Mouse (Mus musculus) forebrain, embryonic 13.5 days (tissue): ENCODE measurements at regions not wholly inside any gene's neighbourhood (a gene's known extent, or its start where the extent isn't known, plus 50 kb on each side); places are given as distances from the start of the nearest gene placed in this dataset.

Experiments used
- ATAC-seq: fragments of 200-750 bp; cut with Nextera tagmentation; 2 replicates; pipeline ENCODE4 v1.8.0; 2017
- H3K27ac ChIP-seq: fragments of 300-500 bp; sonication (generic); 2 replicates; pipeline ENCODE4 v1.5.1; 2015; ENCODE audit warnings: inconsistent platforms, mild to moderate bottlenecking, moderate library complexity
- H3K27me3 ChIP-seq: fragments of 300-500 bp; sonication (generic); 2 replicates; pipeline ENCODE4 v1.6.1; 2015; ENCODE audit warnings: mild to moderate bottlenecking, inconsistent platforms
- H3K36me3 ChIP-seq: fragments of 300-500 bp; sonication (generic); 2 replicates; pipeline ENCODE4 v1.6.1; 2015; ENCODE audit warnings: mild to moderate bottlenecking, inconsistent platforms; ENCODE audit not compliant: poor library complexity, severe bottlenecking
- H3K4me1 ChIP-seq: fragments of 300-500 bp; sonication (generic); 2 replicates; pipeline ENCODE4 v1.6.1; 2015; ENCODE audit warnings: inconsistent platforms
- H3K4me2 ChIP-seq: fragments of 300-500 bp; sonication (generic); 2 replicates; pipeline ENCODE4 v1.6.1; 2015; ENCODE audit warnings: inconsistent platforms, mild to moderate bottlenecking, moderate library complexity
- H3K4me3 ChIP-seq: fragments of 300-500 bp; sonication (generic); 2 replicates; pipeline ENCODE4 v1.5.1; 2015; ENCODE audit warnings: mild to moderate bottlenecking, inconsistent platforms
- H3K9ac ChIP-seq: fragments of 300-500 bp; sonication (generic); 2 replicates; pipeline ENCODE4 v1.6.1; 2015; ENCODE audit warnings: mild to moderate bottlenecking, inconsistent platforms
- H3K9me3 ChIP-seq: fragments of 300-500 bp; sonication (generic); replicated peaks from 2 replicates; pipeline ENCODE4 v1.6.1; 2016; ENCODE audit warnings: inconsistent platforms
- WGBS: fragments of 180-500 bp; shearing (Covaris S2); methylation state at CpG from one replicate; pipeline ENCODE4 v1.1.7; 2015; 5-methylcytosine and 5-hydroxymethylcytosine counted together

- 0 out of 2 replicates have a peak, but pooled peaks cover 4% of the 10 kb centered on the region for H3K9me3 ChIP-seq
- H3K36me3 ChIP-seq: no peaks in the 10 kb centered on the region
- H3K27me3 ChIP-seq: no peaks in the 10 kb centered on the region
- ATAC-seq: no peak
- H3K4me2 ChIP-seq: no peak overlapping the region
- H3K27ac ChIP-seq: no peak overlapping the region
- no peak overlapping the region for H3K9ac ChIP-seq
- peaks cover 13% of the 10 kb centered on the region for H3K4me1 ChIP-seq
- no peak overlapping the region for H3K4me3 ChIP-seq
- 47% methylated on average over 9 of the region's 9 CpGs for WGBS
These were observed 380.2 kb downstream of the Atp23 start for GRCm38 (mm10) chr10:126520973-126521372.

DNA sequence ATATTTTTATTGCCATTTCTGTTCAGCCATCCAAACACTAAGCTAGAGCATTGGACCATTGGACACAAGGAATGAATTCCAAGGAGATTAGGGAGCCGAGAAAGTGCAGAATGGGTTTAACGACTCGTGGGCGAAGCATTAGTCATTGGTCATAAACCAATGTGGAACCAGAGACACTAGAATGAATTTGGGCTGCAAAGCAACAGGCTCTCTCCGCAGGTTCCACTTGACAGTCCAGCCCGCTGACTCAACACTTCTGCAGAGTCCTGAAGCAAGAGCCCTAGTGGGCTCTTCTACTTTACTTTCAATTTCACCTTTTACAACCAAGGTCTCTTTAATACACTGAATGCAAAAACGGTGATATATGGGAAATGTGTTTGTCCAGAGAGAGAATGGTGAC is 388.0 kb downstream of the Atp23 start:
- H3K36me3 ChIP-seq: no peaks in the 10 kb centered on the region
- no peaks in the 10 kb centered on the region for H3K4me1 ChIP-seq
- H3K9me3 ChIP-seq: 0 out of 2 replicates have a peak, but pooled peaks cover 4% of the 10 kb centered on the region
- ATAC-seq: no peak
- H3K27ac ChIP-seq: no peak overlapping the region
- H3K4me3 ChIP-seq: no peak overlapping the region
- 78% methylated on average over 7 of the region's 7 CpGs for WGBS
- H3K9ac ChIP-seq: no peak overlapping the region
- no peak overlapping the region for H3K4me2 ChIP-seq
- no peaks in the 10 kb centered on the region for H3K27me3 ChIP-seq

DNA sequence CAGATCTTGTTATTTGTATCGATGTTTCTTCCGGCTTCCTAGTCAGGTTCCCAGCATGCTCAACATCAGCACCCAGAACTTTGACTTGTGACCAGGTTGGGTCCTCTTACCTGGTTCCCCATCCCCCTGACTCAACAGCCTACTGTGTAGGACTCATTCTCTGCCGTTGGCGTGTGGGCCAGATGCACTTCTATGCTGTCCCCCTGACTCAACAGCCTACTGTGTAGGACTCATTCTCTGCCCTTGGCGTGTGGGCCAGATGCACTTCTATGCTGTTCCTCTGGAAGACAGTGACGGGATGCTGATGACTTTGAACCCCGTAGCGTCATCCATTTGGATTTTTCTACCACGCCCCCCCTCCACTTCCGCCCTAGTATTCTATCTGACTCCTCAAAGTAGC is 389.6 kb downstream of the Atp23 start:
- H3K27ac ChIP-seq: no peak overlapping the region
- no peaks in the 10 kb centered on the region for H3K9me3 ChIP-seq
- H3K4me1 ChIP-seq: no peaks in the 10 kb centered on the region
- WGBS: 93% methylated on average over 10 of the region's 10 CpGs
- H3K4me3 ChIP-seq: no peak overlapping the region
- no peaks in the 10 kb centered on the region for H3K27me3 ChIP-seq
- H3K9ac ChIP-seq: no peak overlapping the region
- ATAC-seq: no peak
- H3K4me2 ChIP-seq: no peak overlapping the region
- no peaks in the 10 kb centered on the region for H3K36me3 ChIP-seq

DNA sequence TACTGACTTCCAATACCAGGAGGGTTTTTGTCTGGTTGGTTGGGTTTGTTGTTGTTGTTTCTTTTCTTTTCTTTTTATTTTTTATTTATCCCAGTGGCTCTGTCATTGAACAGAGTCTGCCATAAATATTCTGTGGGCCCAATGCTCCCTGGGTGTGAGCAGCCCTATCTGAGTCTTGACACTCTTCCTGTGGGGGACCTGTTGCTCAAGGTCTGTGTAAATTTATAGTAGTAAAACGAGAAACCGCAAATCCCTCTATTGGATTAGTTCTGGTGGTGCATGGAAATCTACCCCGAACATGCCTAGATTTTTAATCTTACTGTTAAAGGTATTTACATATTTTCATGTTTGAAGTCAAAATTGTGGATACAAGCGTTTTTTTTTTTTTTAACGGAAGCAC is 395.2 kb downstream of the Atp23 start:
- Histone ChIP-seq H3K9me3 (no peaks in the 10 kb centered on the region), H3K9ac (no peak overlapping the region), H3K36me3 (no peaks in the 10 kb centered on the region), H3K4me2 (no peak overlapping the region), H3K4me3 (no peak overlapping the region), H3K27ac (no peak overlapping the region), H3K27me3 (no peaks in the 10 kb centered on the region), H3K4me1 (no peaks in the 10 kb centered on the region)
- no peak for ATAC-seq
- WGBS: 91% methylated on average over 5 of the region's 5 CpGs

DNA sequence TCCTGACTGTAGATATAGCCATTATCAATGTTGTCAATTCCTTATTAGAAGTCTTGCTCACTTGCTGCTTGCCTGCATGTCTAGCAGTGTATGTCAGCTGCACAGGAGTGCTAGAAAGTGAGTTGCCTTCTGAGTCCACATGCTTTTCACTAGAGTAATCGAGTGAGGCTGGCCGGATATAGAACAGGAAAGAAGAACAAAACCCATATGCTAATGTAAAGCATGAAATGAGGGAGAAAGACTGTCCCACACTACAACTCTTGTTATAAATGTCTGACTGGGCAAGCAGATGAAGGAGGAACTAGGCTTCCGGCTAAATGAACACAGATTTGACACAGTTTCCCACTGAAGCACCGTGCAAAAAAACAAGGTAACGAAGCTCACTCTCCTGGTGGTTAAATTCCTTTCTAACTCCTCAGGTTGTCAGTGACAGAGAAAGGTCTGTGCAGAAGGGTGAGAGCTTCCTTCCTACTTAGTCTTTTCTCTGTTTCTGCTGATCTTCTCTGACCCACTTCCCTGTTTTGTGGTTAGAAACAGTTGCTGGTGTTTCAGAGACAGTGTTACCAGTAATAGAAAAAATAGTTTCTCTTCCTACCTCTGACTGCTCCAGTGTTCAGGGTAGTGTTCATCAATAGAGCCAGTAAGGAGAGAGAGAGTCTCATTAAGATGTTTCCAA is 399.0 kb downstream of the Atp23 start:
- Histone ChIP-seq H3K4me2 (no peak overlapping the region), H3K27me3 (no peaks in the 10 kb centered on the region), H3K9me3 (no peaks in the 10 kb centered on the region), H3K4me1 (no peaks in the 10 kb centered on the region), H3K4me3 (no peak overlapping the region), H3K36me3 (no peaks in the 10 kb centered on the region), H3K27ac (no peak overlapping the region), H3K9ac (no peak overlapping the region)
- no peak for ATAC-seq
- WGBS: 38% methylated on average over 5 of the region's 5 CpGs

- no peak overlapping the region for H3K9ac ChIP-seq
- H3K4me2 ChIP-seq: no peak overlapping the region
- H3K27me3 ChIP-seq: no peaks in the 10 kb centered on the region
- H3K36me3 ChIP-seq: no peaks in the 10 kb centered on the region
- H3K27ac ChIP-seq: no peak overlapping the region
- H3K4me1 ChIP-seq: no peaks in the 10 kb centered on the region
- no peak overlapping the region for H3K4me3 ChIP-seq
- WGBS: 85% methylated on average over 6 of the region's 6 CpGs
- ATAC-seq: no peak
- H3K9me3 ChIP-seq: no peaks in the 10 kb centered on the region
These were observed 402.4 kb downstream of the Atp23 start for GRCm38 (mm10) chr10:126498726-126499125.

DNA sequence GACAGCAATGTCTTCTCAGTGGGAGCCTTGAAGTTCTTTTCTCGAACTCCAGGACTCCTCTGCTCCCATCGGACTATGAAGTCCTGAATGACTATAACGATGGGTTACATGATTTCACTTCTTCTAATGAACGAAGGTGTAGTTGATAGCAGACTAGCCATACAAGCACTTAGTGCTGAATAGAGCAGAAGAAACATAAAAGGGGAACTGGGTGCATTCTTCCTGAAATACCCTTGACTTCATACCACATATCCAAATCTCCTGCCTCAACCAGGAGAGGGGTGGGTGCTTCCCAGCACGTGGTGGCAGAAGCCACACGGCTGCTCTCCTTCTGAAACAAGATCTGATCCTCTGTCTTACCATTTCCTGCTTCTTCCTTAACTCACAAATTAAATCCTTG is 407.4 kb downstream of the Atp23 start:
- Histone ChIP-seq H3K4me1 (no peaks in the 10 kb centered on the region), H3K4me2 (no peak overlapping the region), H3K36me3 (no peaks in the 10 kb centered on the region), H3K4me3 (no peak overlapping the region), H3K27ac (no peak overlapping the region), H3K9ac (no peak overlapping the region), H3K9me3 (no peaks in the 10 kb centered on the region), H3K27me3 (no peaks in the 10 kb centered on the region)
- no peak for ATAC-seq
- 87% methylated on average over 6 of the region's 6 CpGs for WGBS

DNA sequence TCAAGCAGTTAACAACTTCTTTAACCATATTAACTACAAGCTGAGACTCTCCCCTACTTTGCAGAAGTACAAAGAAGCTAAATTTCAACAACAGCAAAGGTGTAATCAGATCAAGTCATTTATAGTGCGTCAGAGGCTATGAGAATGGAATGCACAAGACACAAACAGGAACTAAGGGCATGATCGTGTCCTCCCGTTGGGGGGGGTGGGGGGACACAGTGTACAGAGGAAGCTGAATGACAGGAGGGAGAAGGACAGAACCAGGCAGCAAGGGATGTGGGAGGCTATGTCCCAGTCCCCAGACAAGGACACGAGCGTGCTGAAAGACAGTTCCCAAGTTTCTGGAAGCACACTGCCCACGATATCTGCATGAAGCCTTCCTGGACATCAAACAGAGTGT is 408.9 kb downstream of the Atp23 start:
- ATAC-seq: no peak
- no peak overlapping the region for H3K4me2 ChIP-seq
- H3K36me3 ChIP-seq: no peaks in the 10 kb centered on the region
- H3K9me3 ChIP-seq: no peaks in the 10 kb centered on the region
- H3K4me3 ChIP-seq: no peak overlapping the region
- H3K9ac ChIP-seq: no peak overlapping the region
- no peaks in the 10 kb centered on the region for H3K4me1 ChIP-seq
- H3K27ac ChIP-seq: no peak overlapping the region
- H3K27me3 ChIP-seq: no peaks in the 10 kb centered on the region
- 88% methylated on average over 6 of the region's 6 CpGs for WGBS

- no peaks in the 10 kb centered on the region for H3K4me1 ChIP-seq
- 83% methylated on average over 7 of the region's 7 CpGs for WGBS
- no peak overlapping the region for H3K9ac ChIP-seq
- no peaks in the 10 kb centered on the region for H3K27me3 ChIP-seq
- no peak overlapping the region for H3K4me2 ChIP-seq
- no peak overlapping the region for H3K27ac ChIP-seq
- H3K36me3 ChIP-seq: no peaks in the 10 kb centered on the region
- no peaks in the 10 kb centered on the region for H3K9me3 ChIP-seq
- H3K4me3 ChIP-seq: no peak overlapping the region
- no peak for ATAC-seq
These were observed 416.0 kb downstream of the Atp23 start for GRCm38 (mm10) chr10:126485129-126485528.

GRCm38 (mm10) chr10:126483479-126483878 is 417.7 kb downstream of the Atp23 start:
- no peak overlapping the region for H3K27ac ChIP-seq
- H3K4me3 ChIP-seq: no peak overlapping the region
- WGBS: 87% methylated on average over 2 of the region's 2 CpGs
- ATAC-seq: no peak
- no peak overlapping the region for H3K4me2 ChIP-seq
- no peaks in the 10 kb centered on the region for H3K27me3 ChIP-seq
- H3K9ac ChIP-seq: no peak overlapping the region
- no peaks in the 10 kb centered on the region for H3K4me1 ChIP-seq
- no peaks in the 10 kb centered on the region for H3K36me3 ChIP-seq
- no peaks in the 10 kb centered on the region for H3K9me3 ChIP-seq

GRCm38 (mm10) chr10:126480382-126480781 is 420.8 kb downstream of the Atp23 start:
- H3K36me3 ChIP-seq: no peaks in the 10 kb centered on the region
- H3K27me3 ChIP-seq: no peaks in the 10 kb centered on the region
- no peaks in the 10 kb centered on the region for H3K9me3 ChIP-seq
- no peaks in the 10 kb centered on the region for H3K4me1 ChIP-seq
- H3K4me3 ChIP-seq: no peak overlapping the region
- H3K27ac ChIP-seq: no peak overlapping the region
- no peak overlapping the region for H3K9ac ChIP-seq
- no peak for ATAC-seq
- H3K4me2 ChIP-seq: no peak overlapping the region

DNA sequence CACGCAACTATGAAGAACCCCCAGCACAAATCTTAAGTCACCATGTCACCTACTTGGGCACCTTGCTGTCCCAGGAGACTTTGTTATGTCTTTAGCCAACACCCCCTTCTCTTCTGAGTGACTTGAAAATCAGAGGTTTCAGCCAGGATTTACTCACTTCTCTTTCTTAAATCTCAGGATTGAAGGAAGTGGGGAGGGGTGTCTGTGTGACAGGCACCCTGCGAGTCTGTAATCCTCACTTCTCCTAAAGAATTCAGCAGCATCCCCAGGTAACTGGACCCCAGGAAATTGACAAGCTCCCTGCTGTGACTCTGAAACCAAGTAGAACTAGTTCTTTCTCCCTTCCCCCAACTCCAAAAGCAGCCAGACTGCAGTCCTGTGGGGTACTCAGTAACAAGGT is 421.4 kb downstream of the Atp23 start:
- WGBS: 41% methylated on average over 2 of the region's 2 CpGs
- H3K4me2 ChIP-seq: no peak overlapping the region
- no peak overlapping the region for H3K27ac ChIP-seq
- no peaks in the 10 kb centered on the region for H3K36me3 ChIP-seq
- H3K9ac ChIP-seq: no peak overlapping the region
- H3K9me3 ChIP-seq: no peaks in the 10 kb centered on the region
- ATAC-seq: no peak
- H3K4me3 ChIP-seq: no peak overlapping the region
- H3K27me3 ChIP-seq: no peaks in the 10 kb centered on the region
- H3K4me1 ChIP-seq: no peaks in the 10 kb centered on the region

GRCm38 (mm10) chr10:126473050-126473719 is 428.0 kb downstream of the Atp23 start:
- ATAC-seq: no peak
- H3K9ac ChIP-seq: no peak overlapping the region

More at GRCm38 (mm10) chr10:126473050-126473719, 428.0 kb downstream of the Atp23 start:
- H3K4me2 ChIP-seq: no peak overlapping the region
- H3K27me3 ChIP-seq: no peaks in the 10 kb centered on the region
- H3K27ac ChIP-seq: no peak overlapping the region
- no peaks in the 10 kb centered on the region for H3K36me3 ChIP-seq
- 78% methylated on average over 6 of the region's 6 CpGs for WGBS
- no peaks in the 10 kb centered on the region for H3K9me3 ChIP-seq
- H3K4me1 ChIP-seq: no peaks in the 10 kb centered on the region
- no peak overlapping the region for H3K4me3 ChIP-seq
